Mouse (Mus musculus): ENCODE measurements around the gene Cptp. TPM values are rescaled to one million over a fixed set of nuclear protein-coding genes. Genes with fewer than 3 reads are reported as not detected.

The Cptp gene
- polyA plus RNA-seq, 1 experiment from 2014 or later = 22.7 TPM

GRCm38 (mm10) chr4:155892438-155893211 is 23.4 kb upstream of the Cptp start:
- Histone ChIP-seq H3K4me1 (replicated peaks; ENCODE audit: control insufficient read depth, insufficient read depth, low read length) (peaks cover 16% of the 10 kb centered on the region), H3K9ac (ENCODE audit: low read depth, low read length) (peak overlapping the region; percentile 91), H3K36me3 (ENCODE audit: control insufficient read depth, insufficient read depth, low read length) (peaks cover 14% of the 10 kb centered on the region), H3K4me2 (replicated peaks; ENCODE audit: low read depth, low read length) (peak overlapping the region; percentile 85), H3K4me3 (ENCODE audit: low read depth, low read length) (peak overlapping the region; percentile 88), H3K27ac (ENCODE audit: low read depth, low read length) (peak overlapping the region; percentile 98), H3K9me3 (ENCODE audit: control insufficient read depth, low read length) (no peaks in the 10 kb centered on the region), H3K27me3 (ENCODE audit: control insufficient read depth, insufficient read depth, low read length) (no peaks in the 10 kb centered on the region)
- ATAC-seq (ENCODE audit: low FRiP score) (peak; percentile 62), DNase-seq (ENCODE audit: low spot score) (peak; percentile 62)
- 7% methylated on average over 37 of the region's 37 CpGs for WGBS

GRCm38 (mm10) chr4:155892017-155892416 is 22.8 kb upstream of the Cptp start:
- H3K27me3 ChIP-seq (ENCODE audit: control insufficient read depth, insufficient read depth, low read length) = no peaks in the 10 kb centered on the region
- H3K27ac ChIP-seq (ENCODE audit: low read depth, low read length) = peak overlapping the region; percentile 98
- ATAC-seq (ENCODE audit: low FRiP score) (peak; percentile 92), DNase-seq (ENCODE audit: low spot score) (peak; percentile 89)
- H3K9ac ChIP-seq (ENCODE audit: low read depth, low read length) = peak overlapping the region; percentile 91
- H3K4me1 ChIP-seq (replicated peaks; ENCODE audit: control insufficient read depth, insufficient read depth, low read length) = peaks cover 16% of the 10 kb centered on the region
- H3K4me2 ChIP-seq (replicated peaks; ENCODE audit: low read depth, low read length) = peak overlapping the region; percentile 85
- H3K9me3 ChIP-seq (ENCODE audit: control insufficient read depth, low read length) = no peaks in the 10 kb centered on the region
- peak overlapping the region; percentile 88 for H3K4me3 ChIP-seq (ENCODE audit: low read depth, low read length)
- WGBS = 0% methylated on average over 45 of the region's 56 CpGs
- H3K36me3 ChIP-seq (ENCODE audit: control insufficient read depth, insufficient read depth, low read length) = peaks cover 13% of the 10 kb centered on the region

- peak; percentile 98 for DNase-seq (ENCODE audit: low spot score)
- Histone ChIP-seq H3K4me2 (replicated peaks; ENCODE audit: low read depth, low read length) (peak within 1 kb of the TSS; percentile 85), H3K4me1 (replicated peaks; ENCODE audit: control insufficient read depth, insufficient read depth, low read length) (peaks cover 16% of the 10 kb centered on the region), H3K27me3 (ENCODE audit: control insufficient read depth, insufficient read depth, low read length) (no peaks in the 10 kb centered on the region), H3K9me3 (ENCODE audit: control insufficient read depth, low read length) (no peaks in the 10 kb centered on the region), H3K4me3 (ENCODE audit: low read depth, low read length) (peak within 1 kb of the TSS; percentile 88), H3K27ac (ENCODE audit: low read depth, low read length) (peak within 1 kb of the TSS; percentile 98), H3K36me3 (ENCODE audit: control insufficient read depth, insufficient read depth, low read length) (peaks cover 10% of the 10 kb centered on the region; the same call in 1 of the 2 replicates), H3K9ac (ENCODE audit: low read depth, low read length) (peak within 1 kb of the TSS; percentile 91)
- ATAC-seq (ENCODE audit: low FRiP score) = peak; percentile 84
- under 1% methylated on average over 52 of the region's 52 CpGs for WGBS
Observed at GRCm38 (mm10) chr4:155891551-155892001, 22.3 kb upstream of the Cptp start, which contains the start of the genes Pusl1 and Acap3. Gene Pusl1 (minus strand): TSS chr4:155891781. Gene Acap3 (plus strand): TSS chr4:155891822.

GRCm38 (mm10) chr4:155891011-155891471 is 21.8 kb upstream of the Cptp start:
- peak overlapping the region; percentile 88 for H3K4me3 ChIP-seq (ENCODE audit: low read depth, low read length)
- no peaks in the 10 kb centered on the region for H3K27me3 ChIP-seq (ENCODE audit: control insufficient read depth, insufficient read depth, low read length)
- peak overlapping the region; percentile 91 for H3K9ac ChIP-seq (ENCODE audit: low read depth, low read length)
- H3K27ac ChIP-seq (ENCODE audit: low read depth, low read length) = peak overlapping the region; percentile 11; the same call in 1 of the 2 replicates
- H3K36me3 ChIP-seq (ENCODE audit: control insufficient read depth, insufficient read depth, low read length) = peaks cover 10% of the 10 kb centered on the region; the same call in 1 of the 2 replicates
- H3K4me1 ChIP-seq (replicated peaks; ENCODE audit: control insufficient read depth, insufficient read depth, low read length) = peaks cover 16% of the 10 kb centered on the region
- no peaks in the 10 kb centered on the region for H3K9me3 ChIP-seq (ENCODE audit: control insufficient read depth, low read length)
- ATAC-seq (ENCODE audit: low FRiP score) (no peak), DNase-seq (ENCODE audit: low spot score) (no peak)
- H3K4me2 ChIP-seq (replicated peaks; ENCODE audit: low read depth, low read length) = peak overlapping the region; percentile 85
- WGBS = 0% methylated on average over 34 of the region's 34 CpGs

- H3K36me3 ChIP-seq (ENCODE audit: control insufficient read depth, insufficient read depth, low read length) = peaks cover 12% of the 10 kb centered on the region; the same call in 1 of the 2 replicates
- ATAC-seq (ENCODE audit: low FRiP score) = no peak
- H3K9me3 ChIP-seq (ENCODE audit: control insufficient read depth, low read length) = no peaks in the 10 kb centered on the region
- H3K4me1 ChIP-seq (replicated peaks; ENCODE audit: control insufficient read depth, insufficient read depth, low read length) = peaks cover 13% of the 10 kb centered on the region; the same call in 1 of the 2 replicates
- WGBS = 83% methylated on average over 5 of the region's 5 CpGs
- no peaks in the 10 kb centered on the region for H3K27me3 ChIP-seq (ENCODE audit: control insufficient read depth, insufficient read depth, low read length)
- no peak overlapping the region for H3K27ac ChIP-seq (ENCODE audit: low read depth, low read length)
- H3K9ac ChIP-seq (ENCODE audit: low read depth, low read length) = no peak overlapping the region
- H3K4me2 ChIP-seq (replicated peaks; ENCODE audit: low read depth, low read length) = no peak overlapping the region
- no peak for DNase-seq (ENCODE audit: low spot score)
- H3K4me3 ChIP-seq (ENCODE audit: low read depth, low read length) = no peak overlapping the region
Observed at GRCm38 (mm10) chr4:155889316-155889715, 20.1 kb upstream of the Cptp start.

GRCm38 (mm10) chr4:155888181-155888580 is 18.9 kb upstream of the Cptp start:
- no peaks in the 10 kb centered on the region for H3K9me3 ChIP-seq (ENCODE audit: control insufficient read depth, low read length)
- H3K4me1 ChIP-seq (replicated peaks; ENCODE audit: control insufficient read depth, insufficient read depth, low read length) = peaks cover 5% of the 10 kb centered on the region; the same call in 1 of the 2 replicates
- DNase-seq (ENCODE audit: low spot score) = no peak
- no peak overlapping the region for H3K4me3 ChIP-seq (ENCODE audit: low read depth, low read length)
- no peaks in the 10 kb centered on the region for H3K27me3 ChIP-seq (ENCODE audit: control insufficient read depth, insufficient read depth, low read length)
- no peak overlapping the region for H3K9ac ChIP-seq (ENCODE audit: low read depth, low read length)
- 94% methylated on average over 9 of the region's 9 CpGs for WGBS
- no peak overlapping the region for H3K27ac ChIP-seq (ENCODE audit: low read depth, low read length)
- H3K36me3 ChIP-seq (ENCODE audit: control insufficient read depth, insufficient read depth, low read length) = peaks cover 12% of the 10 kb centered on the region; the same call in 1 of the 2 replicates
- no peak overlapping the region for H3K4me2 ChIP-seq (replicated peaks; ENCODE audit: low read depth, low read length)
- no peak for ATAC-seq (ENCODE audit: low FRiP score)

GRCm38 (mm10) chr4:155887674-155888073 is 18.4 kb upstream of the Cptp start:
- H3K27me3 ChIP-seq (ENCODE audit: control insufficient read depth, insufficient read depth, low read length) = no peaks in the 10 kb centered on the region
- no peak overlapping the region for H3K9ac ChIP-seq (ENCODE audit: low read depth, low read length)
- peaks cover 12% of the 10 kb centered on the region; the same call in 1 of the 2 replicates for H3K36me3 ChIP-seq (ENCODE audit: control insufficient read depth, insufficient read depth, low read length)
- H3K9me3 ChIP-seq (ENCODE audit: control insufficient read depth, low read length) = no peaks in the 10 kb centered on the region
- WGBS = 88% methylated on average over 10 of the region's 10 CpGs
- H3K4me3 ChIP-seq (ENCODE audit: low read depth, low read length) = no peak overlapping the region
- DNase-seq (ENCODE audit: low spot score) (no peak), ATAC-seq (ENCODE audit: low FRiP score) (no peak)
- H3K4me1 ChIP-seq (replicated peaks; ENCODE audit: control insufficient read depth, insufficient read depth, low read length) = peaks cover 3% of the 10 kb centered on the region; the same call in 1 of the 2 replicates
- no peak overlapping the region for H3K4me2 ChIP-seq (replicated peaks; ENCODE audit: low read depth, low read length)
- no peak overlapping the region for H3K27ac ChIP-seq (ENCODE audit: low read depth, low read length)

- no peaks in the 10 kb centered on the region for H3K9me3 ChIP-seq (ENCODE audit: control insufficient read depth, low read length)
- H3K27ac ChIP-seq (ENCODE audit: low read depth, low read length) = no peak overlapping the region
- DNase-seq (ENCODE audit: low spot score) (no peak), ATAC-seq (ENCODE audit: low FRiP score) (no peak)
- peaks cover 3% of the 10 kb centered on the region; the same call in 1 of the 2 replicates for H3K4me1 ChIP-seq (replicated peaks; ENCODE audit: control insufficient read depth, insufficient read depth, low read length)
- 91% methylated on average over 5 of the region's 5 CpGs for WGBS
- H3K27me3 ChIP-seq (ENCODE audit: control insufficient read depth, insufficient read depth, low read length) = no peaks in the 10 kb centered on the region
- peaks cover 12% of the 10 kb centered on the region; the same call in 1 of the 2 replicates for H3K36me3 ChIP-seq (ENCODE audit: control insufficient read depth, insufficient read depth, low read length)
- no peak overlapping the region for H3K4me2 ChIP-seq (replicated peaks; ENCODE audit: low read depth, low read length)
- no peak overlapping the region for H3K4me3 ChIP-seq (ENCODE audit: low read depth, low read length)
- H3K9ac ChIP-seq (ENCODE audit: low read depth, low read length) = no peak overlapping the region
Observed at GRCm38 (mm10) chr4:155886330-155886729, 17.1 kb upstream of the Cptp start.
